Mouse (Mus musculus): Measurements from ENCODE around the gene Olfr60.

DNA sequence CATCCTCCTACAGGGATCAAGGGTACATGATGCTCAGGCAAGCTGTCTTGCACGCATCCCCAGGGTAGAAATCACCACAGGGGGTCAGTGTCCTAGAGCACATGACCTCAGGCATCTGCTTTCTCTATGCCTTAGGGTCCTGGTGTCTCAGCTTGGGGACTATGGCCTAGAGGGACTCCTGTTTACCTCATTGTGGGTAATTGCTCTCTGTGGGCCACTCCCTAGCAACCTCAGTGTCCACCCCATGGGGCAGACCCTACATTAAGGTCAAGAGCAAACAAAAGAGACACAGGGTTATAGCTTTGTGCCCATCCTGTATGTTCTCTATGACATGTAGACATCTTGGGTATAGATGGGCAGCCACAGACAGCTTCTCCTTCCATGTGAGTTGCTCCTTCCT, 40.9 kb downstream of the Olfr60 start, which contains the start of gene Olfr525:
- TF ChIP-seq POLR2A (IDR thresholded peaks at IDR 0.05; ENCODE audit: insufficient read length, low read depth) = no peak
- no peak for TF ChIP-seq CEBPB (IDR thresholded peaks at IDR 0.05; ENCODE audit: insufficient read depth, poor library complexity, severe bottlenecking)
